Mouse (Mus musculus): Measurements from ENCODE around the gene Ppp1r12a. TPM values are rescaled to one million over a fixed set of nuclear protein-coding genes. Genes with fewer than 3 reads are reported as not detected.

Ppp1r12a gene
- polyA plus RNA-seq, 1 experiment from 2014 or later = 71.0 TPM

GRCm38 (mm10) chr10:108313845-108314244 is 151.9 kb downstream of the Ppp1r12a start:
- H3K4me3 ChIP-seq (ENCODE audit: low read depth, low read length) = no peak overlapping the region
- no peak overlapping the region for H3K27ac ChIP-seq (ENCODE audit: low read length)
- no peak overlapping the region for H3K9ac ChIP-seq (ENCODE audit: low read depth, low read length)
- H3K36me3 ChIP-seq (ENCODE audit: control insufficient read depth, insufficient read depth, low read length) = no peaks in the 10 kb centered on the region
- H3K9me3 ChIP-seq (replicated peaks; ENCODE audit: control insufficient read depth, low read length, poor library complexity, severe bottlenecking) = no peaks in the 10 kb centered on the region
- no peak overlapping the region for H3K4me2 ChIP-seq (ENCODE audit: low read length)
- H3K27me3 ChIP-seq (ENCODE audit: control insufficient read depth, insufficient read depth, low read depth, low read length) = no peaks in the 10 kb centered on the region
- H3K4me1 ChIP-seq (ENCODE audit: control insufficient read depth, insufficient read depth, low read length) = no peaks in the 10 kb centered on the region
- WGBS = 70% methylated on average over 6 of the region's 6 CpGs
- no peak for ATAC-seq

GRCm38 (mm10) chr10:108314396-108314795 is 152.4 kb downstream of the Ppp1r12a start:
- Histone ChIP-seq H3K9me3 (replicated peaks; ENCODE audit: control insufficient read depth, low read length, poor library complexity, severe bottlenecking) (no peaks in the 10 kb centered on the region), H3K36me3 (ENCODE audit: control insufficient read depth, insufficient read depth, low read length) (no peaks in the 10 kb centered on the region), H3K27ac (ENCODE audit: low read length) (no peak overlapping the region), H3K27me3 (ENCODE audit: control insufficient read depth, insufficient read depth, low read depth, low read length) (no peaks in the 10 kb centered on the region), H3K4me1 (ENCODE audit: control insufficient read depth, insufficient read depth, low read length) (no peaks in the 10 kb centered on the region), H3K4me3 (ENCODE audit: low read depth, low read length) (no peak overlapping the region), H3K4me2 (ENCODE audit: low read length) (no peak overlapping the region), H3K9ac (ENCODE audit: low read depth, low read length) (no peak overlapping the region)
- no peak for ATAC-seq
- WGBS = 88% methylated on average over 8 of the region's 8 CpGs

GRCm38 (mm10) chr10:108315236-108315635 is 153.2 kb downstream of the Ppp1r12a start:
- H3K27me3 ChIP-seq (ENCODE audit: control insufficient read depth, insufficient read depth, low read depth, low read length) = no peaks in the 10 kb centered on the region
- no peaks in the 10 kb centered on the region for H3K36me3 ChIP-seq (ENCODE audit: control insufficient read depth, insufficient read depth, low read length)
- H3K9ac ChIP-seq (ENCODE audit: low read depth, low read length) = no peak overlapping the region
- no peaks in the 10 kb centered on the region; the same call in 1 of the 2 replicates for H3K9me3 ChIP-seq (replicated peaks; ENCODE audit: control insufficient read depth, low read length, poor library complexity, severe bottlenecking)
- H3K4me3 ChIP-seq (ENCODE audit: low read depth, low read length) = no peak overlapping the region
- WGBS = 96% methylated on average over 7 of the region's 7 CpGs
- H3K4me2 ChIP-seq (ENCODE audit: low read length) = no peak overlapping the region
- H3K4me1 ChIP-seq (ENCODE audit: control insufficient read depth, insufficient read depth, low read length) = no peaks in the 10 kb centered on the region
- no peak for ATAC-seq
- H3K27ac ChIP-seq (ENCODE audit: low read length) = no peak overlapping the region

GRCm38 (mm10) chr10:108328356-108328755 is 166.4 kb downstream of the Ppp1r12a start:
- H3K27me3 ChIP-seq (ENCODE audit: control insufficient read depth, insufficient read depth, low read depth, low read length) = peaks cover 14% of the 10 kb centered on the region
- no peak overlapping the region for H3K4me3 ChIP-seq (ENCODE audit: low read depth, low read length)
- no peak overlapping the region for H3K27ac ChIP-seq (ENCODE audit: low read length)
- no peak overlapping the region for H3K9ac ChIP-seq (ENCODE audit: low read depth, low read length)
- 93% methylated on average over 7 of the region's 7 CpGs for WGBS
- no peak for ATAC-seq
- H3K9me3 ChIP-seq (replicated peaks; ENCODE audit: control insufficient read depth, low read length, poor library complexity, severe bottlenecking) = 0 out of 2 replicates have a peak, but pooled peaks cover 3% of the 10 kb centered on the region
- H3K4me2 ChIP-seq (ENCODE audit: low read length) = no peak overlapping the region
- H3K36me3 ChIP-seq (ENCODE audit: control insufficient read depth, insufficient read depth, low read length) = no peaks in the 10 kb centered on the region
- H3K4me1 ChIP-seq (ENCODE audit: control insufficient read depth, insufficient read depth, low read length) = peaks cover 8% of the 10 kb centered on the region; the same call in 1 of the 2 replicates

- peaks cover 14% of the 10 kb centered on the region for H3K27me3 ChIP-seq (ENCODE audit: control insufficient read depth, insufficient read depth, low read depth, low read length)
- no peak overlapping the region for H3K4me3 ChIP-seq (ENCODE audit: low read depth, low read length)
- H3K4me2 ChIP-seq (ENCODE audit: low read length) = no peak overlapping the region
- 0 out of 2 replicates have a peak, but pooled peaks cover 3% of the 10 kb centered on the region for H3K9me3 ChIP-seq (replicated peaks; ENCODE audit: control insufficient read depth, low read length, poor library complexity, severe bottlenecking)
- H3K36me3 ChIP-seq (ENCODE audit: control insufficient read depth, insufficient read depth, low read length) = no peaks in the 10 kb centered on the region
- H3K9ac ChIP-seq (ENCODE audit: low read depth, low read length) = no peak overlapping the region
- no peak for ATAC-seq
- H3K27ac ChIP-seq (ENCODE audit: low read length) = no peak overlapping the region
- peaks cover 8% of the 10 kb centered on the region; the same call in 1 of the 2 replicates for H3K4me1 ChIP-seq (ENCODE audit: control insufficient read depth, insufficient read depth, low read length)
- WGBS = 92% methylated on average over 12 of the region's 12 CpGs
Observed at GRCm38 (mm10) chr10:108328983-108329382, 167.0 kb downstream of the Ppp1r12a start.

GRCm38 (mm10) chr10:108329771-108330170 is 167.8 kb downstream of the Ppp1r12a start:
- peaks cover 8% of the 10 kb centered on the region; the same call in 1 of the 2 replicates for H3K4me1 ChIP-seq (ENCODE audit: control insufficient read depth, insufficient read depth, low read length)
- WGBS = 89% methylated on average over 5 of the region's 5 CpGs

GRCm38 (mm10) chr10:108330964-108331363 is 169.0 kb downstream of the Ppp1r12a start:
- peak overlapping the region; percentile 99 for H3K4me2 ChIP-seq (ENCODE audit: low read length)
- no peaks in the 10 kb centered on the region for H3K9me3 ChIP-seq (replicated peaks; ENCODE audit: control insufficient read depth, low read length, poor library complexity, severe bottlenecking)
- WGBS = 7% methylated on average over 10 of the region's 10 CpGs
- ATAC-seq = no peak
- no peaks in the 10 kb centered on the region for H3K36me3 ChIP-seq (ENCODE audit: control insufficient read depth, insufficient read depth, low read length)
- no peak overlapping the region for H3K27ac ChIP-seq (ENCODE audit: low read length)
- peak overlapping the region; percentile 84 for H3K4me3 ChIP-seq (ENCODE audit: low read depth, low read length)
- H3K9ac ChIP-seq (ENCODE audit: low read depth, low read length) = no peak overlapping the region
- H3K4me1 ChIP-seq (ENCODE audit: control insufficient read depth, insufficient read depth, low read length) = peaks cover 8% of the 10 kb centered on the region; the same call in 1 of the 2 replicates
- H3K27me3 ChIP-seq (ENCODE audit: control insufficient read depth, insufficient read depth, low read depth, low read length) = peaks cover 14% of the 10 kb centered on the region

More at GRCm38 (mm10) chr10:108329771-108330170, 167.8 kb downstream of the Ppp1r12a start:
- Histone ChIP-seq H3K9ac (ENCODE audit: low read depth, low read length) (no peak overlapping the region), H3K27ac (ENCODE audit: low read length) (no peak overlapping the region), H3K4me2 (ENCODE audit: low read length) (no peak overlapping the region), H3K9me3 (replicated peaks; ENCODE audit: control insufficient read depth, low read length, poor library complexity, severe bottlenecking) (no peaks in the 10 kb centered on the region), H3K27me3 (ENCODE audit: control insufficient read depth, insufficient read depth, low read depth, low read length) (peaks cover 14% of the 10 kb centered on the region), H3K36me3 (ENCODE audit: control insufficient read depth, insufficient read depth, low read length) (no peaks in the 10 kb centered on the region), H3K4me3 (ENCODE audit: low read depth, low read length) (no peak overlapping the region)
- no peak for ATAC-seq

GRCm38 (mm10) chr10:108331784-108332561 is 170.0 kb downstream of the Ppp1r12a start, which contains the start of gene Pawr:
Gene Pawr, plus strand, starts transcription at chr10:108332121.
- H3K9ac ChIP-seq (ENCODE audit: low read depth, low read length) = peak within 1 kb of the TSS; percentile 70
- H3K27ac ChIP-seq (ENCODE audit: low read length) = peak within 1 kb of the TSS; percentile 49
- H3K4me3 ChIP-seq (ENCODE audit: low read depth, low read length) = peak within 1 kb of the TSS; percentile 84
- H3K4me2 ChIP-seq (ENCODE audit: low read length) = peak within 1 kb of the TSS; percentile 99
- H3K4me1 ChIP-seq (ENCODE audit: control insufficient read depth, insufficient read depth, low read length) = peaks cover 8% of the 10 kb centered on the region; the same call in 1 of the 2 replicates
- H3K27me3 ChIP-seq (ENCODE audit: control insufficient read depth, insufficient read depth, low read depth, low read length) = peaks cover 14% of the 10 kb centered on the region
- ATAC-seq = peak; percentile 88
- H3K9me3 ChIP-seq (replicated peaks; ENCODE audit: control insufficient read depth, low read length, poor library complexity, severe bottlenecking) = no peaks in the 10 kb centered on the region
- WGBS = under 1% methylated on average over 79 of the region's 85 CpGs
- no peaks in the 10 kb centered on the region for H3K36me3 ChIP-seq (ENCODE audit: control insufficient read depth, insufficient read depth, low read length)

All from midbrain, embryonic 16.5 days (tissue).